Mouse (Mus musculus) left cerebral cortex, postnatal 4 days (tissue): ENCODE results near the gene Hal. TPM values are rescaled to one million over a fixed set of nuclear protein-coding genes. Genes with fewer than 3 reads are reported as not detected.

Source experiments
- DNase-seq: peaks from one replicate; pipeline ENCODE4 v3.0.0-alpha.2; 2022
- intact Hi-C: fragments of 180-260 bp; cut with DNase I; formaldehyde crosslinking; loops from one replicate; pipeline ENCODE4 v1.15.1; 2025
- total RNA-seq, 2 experiments: library from RNA; stranded (reverse); gene quantifications; 2 replicates each; pipeline ENCODE4 v1.2.3; 2021

The Hal gene
- total RNA-seq, result under 1 TPM in 1 of 2 experiments, not detected in 1; 0.28 TPM

DNA sequence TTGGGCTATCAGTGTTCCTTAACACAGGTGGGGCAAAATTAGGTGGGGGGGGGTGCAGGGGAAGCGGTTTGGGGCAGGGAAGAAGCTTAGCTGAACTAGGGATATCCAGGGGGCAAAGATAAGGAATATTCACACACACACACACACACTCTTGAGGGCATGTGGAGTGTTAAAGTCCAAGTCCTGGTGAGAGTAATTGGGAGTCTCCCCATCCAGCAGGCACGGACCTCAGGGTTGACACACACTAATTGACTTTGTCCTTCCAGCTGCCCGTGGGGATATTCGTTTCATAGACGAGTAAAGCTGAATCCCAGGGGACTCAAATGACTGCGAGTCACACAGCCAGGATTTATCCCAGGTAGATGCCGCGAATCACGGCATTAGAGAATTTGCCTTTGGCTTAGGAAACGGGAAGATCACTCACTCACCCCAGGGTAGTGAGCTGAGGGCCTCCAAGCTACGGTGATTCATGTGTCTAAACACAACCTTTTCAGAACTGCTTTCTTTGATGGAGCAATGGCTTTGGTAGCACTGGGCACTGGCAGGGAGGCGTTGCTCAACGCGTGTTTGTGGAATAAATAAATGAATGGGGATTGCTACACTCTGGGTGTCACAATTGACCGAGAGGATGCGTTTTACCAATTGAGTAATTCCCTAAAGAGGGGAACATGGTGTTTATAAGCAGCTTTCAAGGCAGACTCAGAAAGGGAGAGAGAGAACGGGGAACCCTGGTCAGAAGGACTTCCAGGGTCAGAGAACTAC is at the start of gene Hal:
Hal (plus strand) TSS at position 703 of the 762 bp plus-strand sequence.
- DNase-seq, result no peak
- intact Hi-C loops, result loop anchor here (10.0 kb wide), 2 partner anchors 97 to 443 kb away; partner anchors contain the start of gene Snrpf

DNA sequence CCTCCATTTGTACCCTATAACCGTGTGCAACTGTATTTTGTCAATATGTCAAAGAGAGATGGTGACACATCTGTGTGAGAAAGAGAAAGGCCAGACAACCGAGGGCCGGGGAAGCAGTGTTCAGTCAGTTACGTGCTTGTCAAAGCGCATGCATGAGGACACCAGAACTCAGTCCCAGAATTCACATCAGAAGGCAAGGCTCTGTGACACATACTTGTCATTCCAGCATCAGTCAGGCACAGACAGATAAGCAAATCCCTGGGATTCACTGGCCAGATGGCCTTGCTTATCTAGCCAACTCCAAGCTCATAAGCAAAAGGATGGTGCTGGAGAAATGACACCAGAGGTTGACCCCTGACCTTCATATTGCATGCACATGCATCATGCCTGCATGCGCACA is 47.1 kb upstream of the Hal start:
- DNase-seq, result no peak
- intact Hi-C loops, result no loop called here

- intact Hi-C loops, result no loop called here
- no peak for DNase-seq
These were observed 46.4 kb upstream of the Hal start for GRCm38 (mm10) chr10:93442183-93442582.

- DNase-seq, result no peak
- intact Hi-C loops, result no loop called here
These were observed 44.2 kb upstream of the Hal start for GRCm38 (mm10) chr10:93444407-93444806.

GRCm38 (mm10) chr10:93447398-93447797 is 41.2 kb upstream of the Hal start:
- intact Hi-C loops, result no loop called here

DNA sequence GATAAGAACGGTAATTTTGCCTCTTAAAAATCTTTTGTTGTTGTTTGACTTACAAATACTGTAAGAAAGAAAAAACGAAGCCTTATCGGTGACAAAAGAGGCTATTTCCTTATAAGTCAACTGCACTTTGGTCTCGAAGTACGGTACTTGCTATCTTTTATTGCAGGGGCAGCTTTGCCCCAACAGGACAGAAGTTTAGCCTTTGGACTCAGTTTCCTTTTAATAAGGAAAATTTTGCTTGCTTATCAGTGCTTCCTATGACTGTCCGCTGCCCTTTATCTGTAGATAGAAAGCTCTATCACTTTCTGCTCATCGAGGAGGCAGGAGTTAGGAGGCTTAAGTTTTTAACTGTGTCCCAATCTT is 33.9 kb upstream of the Hal start:
- DNase-seq, result no peak
- intact Hi-C loops, result no loop called here

More at GRCm38 (mm10) chr10:93447398-93447797, 41.2 kb upstream of the Hal start:
- no peak for DNase-seq

DNA sequence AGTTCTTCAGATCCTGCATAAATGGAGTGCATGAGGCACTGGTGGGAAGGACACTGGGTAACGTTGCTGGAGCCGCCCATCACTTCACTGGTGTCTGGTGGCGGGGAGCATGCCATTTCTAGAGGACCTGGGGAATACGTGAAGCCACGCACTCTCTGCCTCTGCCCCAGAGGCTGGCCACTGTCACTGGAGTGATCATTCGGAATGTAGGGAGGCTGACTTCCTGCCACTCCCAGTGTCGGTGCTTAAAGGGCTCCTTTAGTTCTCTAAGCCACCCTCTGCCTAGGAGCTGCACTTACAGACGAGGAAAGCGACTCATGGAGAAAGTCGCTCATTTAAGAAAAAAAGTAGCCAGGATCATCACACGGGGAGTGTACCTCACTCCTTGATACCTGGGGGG is 28.5 kb upstream of the Hal start:
- no peak for DNase-seq
- intact Hi-C loops, result loop anchor here (10.0 kb wide), 1 partner anchor 395 kb away; no protein-coding TSS in a partner anchor

- no peak for DNase-seq
- intact Hi-C loops, result loop anchor here (10.0 kb wide), 1 partner anchor 398 kb away; no protein-coding TSS in a partner anchor
These were observed 25.7 kb upstream of the Hal start for GRCm38 (mm10) chr10:93462692-93463382.

DNA sequence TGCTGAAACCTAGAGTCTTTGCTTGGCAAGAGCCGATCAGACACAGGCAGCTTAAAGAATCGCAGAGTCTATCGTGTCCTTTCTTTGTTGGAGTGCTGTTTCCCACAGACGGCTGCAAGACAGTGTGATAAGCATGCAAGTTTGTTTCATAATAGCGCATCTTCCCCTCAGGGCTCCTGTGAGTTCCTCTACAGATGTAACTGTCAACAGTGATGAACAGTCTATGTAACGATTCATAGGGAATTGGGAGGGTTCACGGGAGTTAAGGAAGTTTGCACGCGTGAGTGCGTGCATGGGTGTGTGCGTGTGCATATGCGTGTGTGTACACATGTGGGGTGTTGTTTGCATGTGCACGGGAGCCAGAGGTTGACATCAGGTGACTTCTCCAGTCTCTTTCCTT is 25.0 kb upstream of the Hal start:
- DNase-seq, result no peak
- intact Hi-C loops, result loop anchor here (10.0 kb wide), 1 partner anchor 399 kb away; no protein-coding TSS in a partner anchor

DNA sequence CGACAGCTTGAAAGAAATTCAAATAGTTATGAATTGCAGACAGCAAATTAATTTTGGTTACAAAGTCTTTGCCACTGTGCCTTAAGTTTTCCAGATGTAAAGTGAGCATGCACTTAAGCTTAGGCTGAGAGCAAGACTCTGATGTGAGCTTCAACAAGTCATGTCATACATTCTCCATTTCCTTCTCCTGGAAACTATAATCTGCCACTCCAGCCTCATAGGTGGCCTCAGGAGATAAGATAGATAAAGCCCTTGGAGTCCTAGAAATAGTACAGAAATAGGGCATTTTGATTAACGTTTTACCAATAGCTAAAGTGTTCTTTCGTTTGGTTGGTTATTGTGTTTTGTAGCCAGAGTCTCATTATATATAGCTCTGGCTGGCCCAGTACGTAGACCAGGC is 21.3 kb upstream of the Hal start:
- DNase-seq, result no peak
- intact Hi-C loops, result loop anchor here (10.0 kb wide), 1 partner anchor 402 kb away; no protein-coding TSS in a partner anchor

DNA sequence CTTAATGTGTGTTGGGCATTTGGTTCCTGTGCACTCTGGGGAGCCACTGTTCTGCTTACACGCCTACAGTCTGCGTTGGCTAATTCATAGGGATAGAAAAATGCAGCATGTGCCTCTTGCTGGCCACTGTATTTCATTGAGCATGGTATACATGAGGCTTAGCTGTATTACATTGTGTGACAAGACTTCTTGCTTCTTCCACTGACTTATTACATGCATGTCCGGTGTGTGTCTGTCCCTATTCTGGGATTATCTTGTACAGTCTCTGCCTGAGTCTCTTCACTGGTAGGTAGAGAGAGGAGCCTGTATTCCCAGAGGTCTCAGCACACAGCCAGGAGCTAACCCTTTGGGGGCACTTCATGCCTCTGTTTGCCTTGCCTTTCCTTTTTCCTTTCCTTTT is 20.8 kb upstream of the Hal start:
- intact Hi-C loops, result loop anchor here (10.0 kb wide), 1 partner anchor 403 kb away; no protein-coding TSS in a partner anchor
- DNase-seq, result no peak

GRCm38 (mm10) chr10:93471415-93471814 is 17.2 kb upstream of the Hal start:
- intact Hi-C loops, result loop anchor here (5.0 kb wide), 1 partner anchor 179 kb away; no protein-coding TSS in a partner anchor
- DNase-seq, result peak; percentile 90

DNA sequence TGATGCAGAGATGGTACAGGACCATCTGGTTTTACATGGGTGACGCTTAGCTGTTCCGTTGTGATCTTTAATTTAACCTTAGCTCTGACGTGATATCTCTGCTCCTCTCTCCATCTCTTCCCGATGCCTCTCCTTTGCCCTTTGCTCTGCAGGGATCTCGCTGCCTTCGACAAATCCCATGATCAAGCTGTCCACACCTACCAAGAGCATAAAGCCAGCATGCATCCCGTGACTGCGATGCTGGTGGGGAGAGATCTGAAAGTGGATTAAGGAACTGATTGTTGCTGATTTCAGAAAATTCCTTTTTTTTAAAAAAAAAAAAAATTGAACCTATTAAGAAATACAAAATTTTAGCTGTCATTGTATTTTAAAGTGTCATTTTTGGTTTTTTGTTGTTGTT is 4.1 kb upstream of the Hal start:
- intact Hi-C loops, result loop anchor here (10.0 kb wide), 2 partner anchors 100 to 440 kb away; partner anchors contain the start of gene Snrpf
- no peak for DNase-seq

GRCm38 (mm10) chr10:93485055-93485691 is 3.4 kb upstream of the Hal start:
- intact Hi-C loops, result loop anchor here (10.0 kb wide), 2 partner anchors 100 to 440 kb away; partner anchors contain the start of gene Snrpf
- DNase-seq, result peak; percentile 52

- peak; percentile 39 for DNase-seq
These were observed 1.9 kb upstream of the Hal start for GRCm38 (mm10) chr10:93486622-93487021.

GRCm38 (mm10) chr10:93488828-93489226 is 259 bp downstream of the Hal start:
- intact Hi-C loops, result loop anchor here (10.0 kb wide), 2 partner anchors 96 to 444 kb away; partner anchors contain the start of gene Snrpf
- no peak for DNase-seq

More at GRCm38 (mm10) chr10:93486622-93487021, 1.9 kb upstream of the Hal start:
- intact Hi-C loops, result loop anchor here (10.0 kb wide), 2 partner anchors 98 to 442 kb away; partner anchors contain the start of gene Snrpf

DNA sequence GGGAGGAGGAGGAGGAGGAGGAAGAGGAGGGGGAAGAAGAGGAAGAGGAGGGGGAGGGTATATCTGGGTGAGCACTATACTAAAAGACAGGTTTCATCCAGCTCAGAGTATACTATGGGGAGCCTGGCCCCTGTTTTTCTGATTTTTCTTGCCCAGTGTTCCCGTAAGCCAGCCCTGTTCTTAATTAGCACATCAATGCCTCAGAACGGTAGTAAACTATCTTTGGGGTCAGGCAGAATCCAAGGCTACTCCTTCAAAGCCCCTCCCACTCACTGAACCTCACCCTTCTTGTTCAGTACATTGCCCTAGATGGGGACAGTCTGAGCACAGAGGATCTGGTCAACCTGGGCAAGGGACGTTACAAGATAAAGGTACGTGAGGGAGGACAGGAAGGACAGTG is 1.9 kb downstream of the Hal start:
- intact Hi-C loops, result no loop called here
- DNase-seq, result no peak

DNA sequence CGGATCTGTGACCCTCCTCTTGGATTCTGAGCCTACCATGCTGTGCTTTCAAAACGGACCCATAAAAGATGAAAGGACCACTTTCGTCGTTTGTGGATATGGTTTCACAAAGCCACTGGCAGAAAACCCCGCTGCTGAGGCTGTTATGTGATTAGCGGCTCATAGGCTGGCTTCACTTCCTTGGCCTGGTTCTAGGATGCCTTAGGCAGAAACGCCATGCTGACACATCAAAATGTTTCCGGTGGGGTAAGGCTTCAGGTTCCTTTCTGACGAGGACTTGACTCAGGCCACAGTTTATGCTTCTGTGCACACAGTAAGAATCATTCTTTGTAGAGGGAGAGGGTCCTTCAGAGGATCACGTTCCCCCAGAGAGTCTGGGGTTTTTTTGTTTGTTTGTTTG is 12.3 kb downstream of the Hal start:
- intact Hi-C loops, result no loop called here
- no peak for DNase-seq

- no peak for DNase-seq
- intact Hi-C loops, result no loop called here
These were observed 12.8 kb downstream of the Hal start for GRCm38 (mm10) chr10:93501346-93501745.

- DNase-seq, result no peak
- intact Hi-C loops, result no loop called here
These were observed 19.9 kb downstream of the Hal start for GRCm38 (mm10) chr10:93508383-93508970.
